Comparison of ENCODE assay signal across 10 mouse cellular contexts in genomic region chr11:117323976-117324574, GRCm38 (mm10).
DNase-seq lines count a peak whose midpoint lies in the region; ATAC-seq and TF ChIP-seq lines count a peak whose summit lies in the region.
"Had no signal": no experiment of that assay in that cellular context is flagged by ENCODE, and none has a peak within 500 bp of the region (broad histone marks: within the 10 kb centered on the region; RNA-seq: fewer than 3 reads in every experiment).

No protein-coding gene starts in this region.

- peaks cover 57% of the 10 kb centered on the region for H3K4me1 ChIP-seq in forebrain, embryonic 13.5 days
- H3K4me1 ChIP-seq in forebrain, embryonic 16.5 days (replicated peaks; ENCODE audit: control insufficient read depth, insufficient read depth, low read length) = peaks cover 34% of the 10 kb centered on the region
- H3K4me1 ChIP-seq in lung, postnatal 0 days (ENCODE audit: insufficient read depth, low read depth, low read length) = peaks cover 16% of the 10 kb centered on the region; the same call in 1 of the 2 replicates
- peaks cover 19% of the 10 kb centered on the region for H3K4me1 ChIP-seq in lung, adult 2 months (ENCODE audit: control insufficient read depth, insufficient read depth, low read length)
- H3K4me1 ChIP-seq in bone marrow, adult 2 months (ENCODE audit: control insufficient read depth, insufficient read depth, low read length) = peaks cover 25% of the 10 kb centered on the region
- peaks cover 95% of the 10 kb centered on the region for H3K4me1 ChIP-seq in liver, embryonic 12.5 days

- peak overlapping the region; percentile 0; the same call in 1 of the 2 replicates for H3K27ac ChIP-seq in forebrain, embryonic 13.5 days
- no peak overlapping the region for H3K27ac ChIP-seq in forebrain, embryonic 16.5 days (ENCODE audit: low read length)
- H3K27ac ChIP-seq in lung, postnatal 0 days (ENCODE audit: low read length) = no peak overlapping the region
- H3K27ac ChIP-seq in bone marrow, adult 2 months (ENCODE audit: control insufficient read depth, insufficient read depth, low read depth, low read length, poor library complexity) = peak overlapping the region; percentile 16; the same call in 1 of the 2 replicates
- 0 out of 2 replicates have a peak overlapping the region, but pooled peaks have one; percentile 62 for H3K27ac ChIP-seq in liver, embryonic 12.5 days
- H3K27ac ChIP-seq: midbrain, embryonic 12.5 days had no signal

- WGBS in forebrain, embryonic 13.5 days = 73% methylated on average over 12 of the region's 12 CpGs
- WGBS in forebrain, embryonic 16.5 days = 58% methylated on average over 12 of the region's 12 CpGs
- 53% methylated on average over 12 of the region's 12 CpGs for WGBS in lung, postnatal 0 days
- WGBS in lung, adult 2 months = 63% methylated on average over 12 of the region's 12 CpGs
- WGBS in bone marrow, adult 2 months = 70% methylated on average over 12 of the region's 12 CpGs
- WGBS in liver, embryonic 12.5 days (ENCODE audit: insufficient replicate concordance) = 61% methylated on average over 12 of the region's 12 CpGs

- DNase-seq in lung, postnatal 0 days (ENCODE audit: low spot score) = peak; percentile 56
- DNase-seq in lung, adult 2 months = no peak
- no peak for DNase-seq in B cell, adult 2 months
- DNase-seq in cerebellum, postnatal 25 days = no peak
- DNase-seq: adrenal gland, postnatal 10 days had no signal

- TF ChIP-seq POLR2A in lung, adult 2 months (IDR thresholded peaks at IDR 0.05; ENCODE audit: borderline replicate concordance, extremely low read depth, low read depth, low read length) = no peak
- no peak for TF ChIP-seq POLR2A in bone marrow, adult 2 months (IDR thresholded peaks at IDR 0.05; ENCODE audit: borderline replicate concordance, control insufficient read depth, low read depth, low read length)

- H3K4me3 ChIP-seq in forebrain, embryonic 13.5 days = no peak overlapping the region
- H3K4me3 ChIP-seq in forebrain, embryonic 16.5 days (replicated peaks; ENCODE audit: low read length) = no peak overlapping the region
- no peak overlapping the region for H3K4me3 ChIP-seq in lung, postnatal 0 days (ENCODE audit: low read depth, low read length)
- no peak overlapping the region for H3K4me3 ChIP-seq in lung, adult 2 months (replicated peaks; ENCODE audit: extremely low read depth, low read depth, low read length)
- H3K4me3 ChIP-seq in bone marrow, adult 2 months (replicated peaks; ENCODE audit: control insufficient read depth, low read depth, low read length) = no peak overlapping the region
- no peak overlapping the region for H3K4me3 ChIP-seq in liver, embryonic 12.5 days
- H3K4me3 ChIP-seq: midbrain, embryonic 12.5 days had no signal

- no peak overlapping the region for H3K9ac ChIP-seq in forebrain, embryonic 13.5 days
- H3K9ac ChIP-seq in forebrain, embryonic 16.5 days (replicated peaks; ENCODE audit: low read depth, low read length) = no peak overlapping the region
- no peak overlapping the region for H3K9ac ChIP-seq in lung, postnatal 0 days (replicated peaks; ENCODE audit: low read depth)
- no peak overlapping the region for H3K9ac ChIP-seq in liver, embryonic 12.5 days
- H3K9ac ChIP-seq: midbrain, embryonic 12.5 days had no signal

- TF ChIP-seq CTCF in lung, postnatal 0 days (IDR thresholded peaks at IDR 0.05) = no peak
- TF ChIP-seq CTCF in lung, adult 2 months (IDR thresholded peaks at IDR 0.05; ENCODE audit: insufficient read depth, low read length) = no peak
- no peak for TF ChIP-seq CTCF in bone marrow, adult 2 months (IDR thresholded peaks at IDR 0.05; ENCODE audit: control insufficient read depth, insufficient read depth, low read length)

- no peak for TF ChIP-seq EP300 in lung, postnatal 0 days (IDR thresholded peaks at IDR 0.05)

- no peaks in the 10 kb centered on the region for H3K9me3 ChIP-seq in forebrain, embryonic 13.5 days (replicated peaks)
- H3K9me3 ChIP-seq in forebrain, embryonic 16.5 days (ENCODE audit: control insufficient read depth, low read length) = no peaks in the 10 kb centered on the region
- H3K9me3 ChIP-seq in lung, postnatal 0 days (ENCODE audit: low read length) = no peaks in the 10 kb centered on the region
- no peaks in the 10 kb centered on the region for H3K9me3 ChIP-seq in liver, embryonic 12.5 days (replicated peaks)
- H3K9me3 ChIP-seq: midbrain, embryonic 12.5 days had no signal

- ATAC-seq in forebrain, embryonic 13.5 days = no peak
- no peak for ATAC-seq in forebrain, embryonic 16.5 days
- ATAC-seq in lung, postnatal 0 days = no peak
- ATAC-seq in liver, embryonic 12.5 days = no peak

- H3K4me2 ChIP-seq in forebrain, embryonic 13.5 days = no peak overlapping the region
- H3K4me2 ChIP-seq in forebrain, embryonic 16.5 days (ENCODE audit: low read length) = no peak overlapping the region
- H3K4me2 ChIP-seq in lung, postnatal 0 days (replicated peaks; ENCODE audit: low read depth, low read length) = no peak overlapping the region
- H3K4me2 ChIP-seq in liver, embryonic 12.5 days = no peak overlapping the region
- H3K4me2 ChIP-seq: midbrain, embryonic 12.5 days had no signal

- no peaks in the 10 kb centered on the region for H3K27me3 ChIP-seq in forebrain, embryonic 13.5 days
- H3K27me3 ChIP-seq in forebrain, embryonic 16.5 days (replicated peaks; ENCODE audit: control insufficient read depth, insufficient read depth, low read length) = no peaks in the 10 kb centered on the region
- no peaks in the 10 kb centered on the region for H3K27me3 ChIP-seq in lung, postnatal 0 days (replicated peaks; ENCODE audit: insufficient read depth, low read length)
- H3K27me3 ChIP-seq in liver, embryonic 12.5 days (replicated peaks) = no peaks in the 10 kb centered on the region
- H3K27me3 ChIP-seq: midbrain, embryonic 12.5 days had no signal

- H3K36me3 ChIP-seq in forebrain, embryonic 13.5 days (ENCODE audit: poor library complexity, severe bottlenecking) = no peaks in the 10 kb centered on the region
- H3K36me3 ChIP-seq in forebrain, embryonic 16.5 days (ENCODE audit: control insufficient read depth, insufficient read depth) = no peaks in the 10 kb centered on the region
- H3K36me3 ChIP-seq in lung, postnatal 0 days (ENCODE audit: insufficient read depth, low read length) = no peaks in the 10 kb centered on the region
- no peaks in the 10 kb centered on the region for H3K36me3 ChIP-seq in liver, embryonic 12.5 days
- H3K36me3 ChIP-seq: midbrain, embryonic 12.5 days had no signal

Comparison
In these comparisons a context has a peak if more than half of its experiments do, and no peak if none do; other contexts are left out.
1. H3K27ac ChIP-seq: peak in forebrain, embryonic 13.5 days (single experiment), bone marrow, adult 2 months (single experiment) and liver, embryonic 12.5 days (single experiment); none in forebrain, embryonic 16.5 days (single experiment) and lung, postnatal 0 days (single experiment).